Mouse (Mus musculus): ENCODE data around the gene Gm30083.

- TF ChIP-seq CTCF (IDR thresholded peaks at IDR 0.05; ENCODE audit: control insufficient read depth, insufficient read depth, low read length) (no peak), POLR2A (IDR thresholded peaks at IDR 0.05; ENCODE audit: borderline replicate concordance, control insufficient read depth, low read depth, low read length) (no peak)
Observed at GRCm38 (mm10) chr14:34033841-34034610, 19.0 kb upstream of the Gm30083 start.
